Mouse (Mus musculus) thymus, adult 18-20 months (tissue): ENCODE measurements around the gene Ofd1.

Experiments
- DNase-seq, 2 experiments: peaks; one replicate each; pipeline ENCODE4 v3.0.0; 2022; ENCODE audit warnings: mixed read lengths in 2 of 2

The Ofd1 gene

GRCm38 (mm10) chrX:166359927-166360440 is 80.5 kb downstream of the Ofd1 start:
- no peak for DNase-seq

GRCm38 (mm10) chrX:166358955-166359354 is 81.5 kb downstream of the Ofd1 start:
- no peak for DNase-seq

GRCm38 (mm10) chrX:166356276-166356675 is 84.2 kb downstream of the Ofd1 start:
- no peak for DNase-seq

- DNase-seq, result no peak
These were observed 85.6 kb downstream of the Ofd1 start for GRCm38 (mm10) chrX:166354913-166355312.

- DNase-seq, result no peak
These were observed 87.1 kb downstream of the Ofd1 start for GRCm38 (mm10) chrX:166353412-166353811.

- DNase-seq, result peak; percentile 4 to 12
These were observed 88.7 kb downstream of the Ofd1 start for GRCm38 (mm10) chrX:166351790-166352189.

GRCm38 (mm10) chrX:166348634-166349033 is 91.9 kb downstream of the Ofd1 start:
- no peak for DNase-seq

GRCm38 (mm10) chrX:166348086-166348485 is 92.4 kb downstream of the Ofd1 start:
- DNase-seq, result no peak

- no peak for DNase-seq
These were observed 96.1 kb downstream of the Ofd1 start for GRCm38 (mm10) chrX:166344228-166345015.

GRCm38 (mm10) chrX:166341795-166342194 is 98.7 kb downstream of the Ofd1 start:
- DNase-seq, result no peak
